Mouse (Mus musculus): ENCODE results near the gene 4930568D16Rik. TPM values are rescaled to one million over a fixed set of nuclear protein-coding genes. Genes with fewer than 3 reads are reported as not detected.

4930568D16Rik gene
- polyA plus RNA-seq, 1 experiment: not detected

DNA sequence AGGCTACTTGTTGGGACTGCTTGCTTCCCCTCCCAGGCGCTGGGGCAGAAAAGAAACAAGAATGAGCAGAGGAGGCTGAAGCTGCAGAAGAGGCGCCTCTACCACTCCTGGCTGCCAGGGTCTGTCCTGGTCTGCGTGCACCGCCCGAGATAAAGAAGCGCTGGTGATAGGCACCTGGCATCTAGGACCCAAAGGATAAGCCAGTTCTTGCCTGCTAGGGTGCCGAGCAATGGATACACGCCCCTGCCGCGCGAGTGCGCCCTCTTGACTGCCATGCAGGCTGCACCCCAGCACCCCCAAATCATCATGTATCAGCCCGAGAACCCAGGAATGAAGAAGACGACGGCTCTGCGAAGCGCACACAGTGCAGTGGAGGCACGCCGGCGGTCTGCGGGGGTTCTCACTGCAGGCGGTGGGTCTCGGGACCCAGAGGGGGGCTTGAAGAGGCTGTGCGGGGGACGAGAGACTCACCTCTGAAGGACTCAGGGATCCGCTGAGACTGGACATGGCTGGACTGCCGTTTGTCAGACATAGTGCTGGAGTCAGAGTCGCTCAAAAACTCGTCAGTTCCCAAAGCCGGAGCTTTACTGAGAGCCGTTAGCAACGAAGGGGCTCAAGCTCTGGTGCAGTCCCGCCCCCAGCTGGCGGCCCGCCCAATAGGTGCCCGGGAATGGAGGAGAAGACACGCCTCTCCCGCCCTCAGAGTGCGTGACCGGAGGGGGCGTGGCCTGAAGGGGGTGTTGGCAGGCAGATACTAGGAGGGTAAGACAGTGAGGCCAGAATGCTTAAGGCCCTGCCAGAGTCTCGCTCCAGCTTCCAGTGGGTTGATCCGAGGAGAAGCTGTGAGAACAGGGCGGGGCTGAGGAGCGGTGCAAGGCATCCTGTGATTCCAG is 30.9 kb downstream of the 4930568D16Rik start, which contains the start of gene Stom:
TSS of gene Stom (minus strand) at position 589 of the 893 bp plus-strand sequence.
- under 1% methylated on average over 45 of the region's 45 CpGs for WGBS
- 0 out of 2 replicates have a peak within 1 kb of the TSS, but pooled peaks have one; percentile 23 for H3K27ac ChIP-seq (ENCODE audit: insufficient read depth, low read depth, low read length)

DNA sequence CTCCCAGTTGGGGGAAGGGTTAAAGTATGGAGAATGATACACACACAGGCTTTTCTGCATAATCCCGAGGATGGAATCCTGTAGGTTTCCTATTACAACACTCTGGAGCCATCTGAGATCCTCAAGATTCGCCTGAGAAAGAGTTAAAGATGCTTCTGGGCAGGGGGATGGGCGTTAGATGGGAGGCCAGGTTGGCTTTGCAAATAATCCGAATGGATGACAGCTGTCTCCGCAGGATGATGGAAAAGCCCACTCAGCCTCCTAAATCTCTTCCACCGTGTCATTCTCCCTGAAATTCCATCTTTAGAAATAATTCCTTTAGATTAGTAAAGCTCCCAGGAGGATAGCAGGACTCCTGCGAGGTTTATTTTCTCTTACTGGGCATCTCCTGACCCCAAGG is 31.9 kb downstream of the 4930568D16Rik start:
- TF ChIP-seq CTCF (IDR thresholded peaks at IDR 0.05; ENCODE audit: insufficient read depth, low read depth, low read length) (no peak), POLR2A (IDR thresholded peaks at IDR 0.05; ENCODE audit: insufficient read depth, low read depth, low read length) (no peak)
- no peak overlapping the region for H3K27ac ChIP-seq (ENCODE audit: insufficient read depth, low read depth, low read length)
- peaks cover 10% of the 10 kb centered on the region for H3K4me1 ChIP-seq (ENCODE audit: control insufficient read depth, insufficient read depth, low read length)
- no peak overlapping the region for H3K4me3 ChIP-seq (ENCODE audit: insufficient read depth, low read depth, low read length)
- 47% methylated on average over 7 of the region's 7 CpGs for WGBS

More for the DNA sequence above, 30.9 kb downstream of the 4930568D16Rik start, which contains the start of gene Stom:
- TF ChIP-seq CTCF (IDR thresholded peaks at IDR 0.05; ENCODE audit: insufficient read depth, low read depth, low read length) (no peak), POLR2A (IDR thresholded peaks at IDR 0.05; ENCODE audit: insufficient read depth, low read depth, low read length) (peak; percentile 22; the same call in 1 of the 2 replicates)
- Histone ChIP-seq H3K4me3 (ENCODE audit: insufficient read depth, low read depth, low read length) (peak within 1 kb of the TSS; percentile 51), H3K4me1 (ENCODE audit: control insufficient read depth, insufficient read depth, low read length) (peaks cover 10% of the 10 kb centered on the region)

DNA sequence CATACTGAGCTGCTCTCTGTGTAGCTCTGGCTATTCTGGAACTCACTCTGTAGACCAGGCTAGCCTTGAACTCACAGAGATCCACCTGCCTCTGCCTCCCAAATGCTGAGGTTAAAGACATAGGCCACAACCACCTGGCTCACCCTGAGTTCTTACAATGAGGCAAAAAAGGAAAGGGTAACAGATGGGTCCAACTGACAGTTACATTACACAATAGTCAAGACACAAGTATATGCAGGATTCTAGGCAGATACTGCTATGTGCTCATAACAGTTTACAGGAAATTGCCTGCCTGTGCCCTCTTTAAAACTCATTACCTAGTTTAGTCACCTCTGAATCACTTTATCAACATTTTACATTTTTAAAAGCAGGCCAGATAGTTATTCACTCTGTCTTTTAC is 33.9 kb downstream of the 4930568D16Rik start:
- peaks cover 10% of the 10 kb centered on the region for H3K4me1 ChIP-seq (ENCODE audit: control insufficient read depth, insufficient read depth, low read length)
- H3K27ac ChIP-seq (ENCODE audit: insufficient read depth, low read depth, low read length): no peak overlapping the region
- TF ChIP-seq POLR2A (IDR thresholded peaks at IDR 0.05; ENCODE audit: insufficient read depth, low read depth, low read length) (no peak), CTCF (IDR thresholded peaks at IDR 0.05; ENCODE audit: insufficient read depth, low read depth, low read length) (no peak)

DNA sequence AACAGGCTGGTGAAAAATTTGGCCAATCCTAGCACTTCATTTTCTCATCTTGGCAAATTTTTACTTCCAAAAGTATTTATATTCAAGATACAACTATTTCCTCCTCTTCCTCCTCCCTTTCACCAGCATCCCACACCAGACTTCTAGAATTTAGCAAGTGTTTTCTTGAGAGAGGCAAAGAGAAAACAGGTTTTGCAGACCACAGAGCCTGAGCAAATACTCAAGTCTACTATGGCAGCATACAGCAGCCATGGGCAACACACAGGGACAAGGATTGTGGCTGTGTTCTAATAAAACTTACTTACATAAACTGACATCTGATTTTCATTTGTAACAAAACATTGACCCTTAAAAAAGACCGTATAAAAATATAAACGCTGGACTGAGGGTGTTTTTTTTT is 36.3 kb downstream of the 4930568D16Rik start:
- TF ChIP-seq CTCF (IDR thresholded peaks at IDR 0.05; ENCODE audit: insufficient read depth, low read depth, low read length) (no peak), POLR2A (IDR thresholded peaks at IDR 0.05; ENCODE audit: insufficient read depth, low read depth, low read length) (no peak)
- Histone ChIP-seq H3K4me3 (ENCODE audit: insufficient read depth, low read depth, low read length) (no peak overlapping the region), H3K4me1 (ENCODE audit: control insufficient read depth, insufficient read depth, low read length) (0 out of 2 replicates have a peak, but pooled peaks cover under 1% of the 10 kb centered on the region), H3K27ac (ENCODE audit: insufficient read depth, low read depth, low read length) (no peak overlapping the region)
- 74% methylated on average over 2 of the region's 2 CpGs for WGBS

More for the DNA sequence above, 33.9 kb downstream of the 4930568D16Rik start:
- H3K4me3 ChIP-seq (ENCODE audit: insufficient read depth, low read depth, low read length): no peak overlapping the region

DNA sequence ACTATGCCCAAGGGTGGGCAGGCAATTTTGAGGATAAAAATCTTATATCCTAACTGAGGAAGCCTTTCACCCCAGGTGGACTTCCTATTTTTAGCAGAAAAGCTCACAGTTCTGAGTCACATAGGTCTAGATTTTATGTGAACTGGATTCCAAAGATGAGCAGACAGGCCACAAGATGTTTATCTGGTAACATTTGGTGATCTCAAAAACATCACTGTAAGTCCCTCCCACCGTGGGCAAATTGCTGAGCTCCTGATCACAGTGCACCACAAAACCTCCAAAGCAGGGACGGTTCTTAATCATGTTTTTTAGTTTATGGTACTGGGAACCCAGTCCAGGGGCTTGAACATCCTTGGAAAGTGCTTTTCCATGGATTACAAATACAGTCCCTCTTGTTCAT is 38.5 kb downstream of the 4930568D16Rik start:
- 89% methylated on average over 2 of the region's 2 CpGs for WGBS
- Histone ChIP-seq H3K27ac (ENCODE audit: insufficient read depth, low read depth, low read length) (no peak overlapping the region), H3K4me3 (ENCODE audit: insufficient read depth, low read depth, low read length) (no peak overlapping the region), H3K4me1 (ENCODE audit: control insufficient read depth, insufficient read depth, low read length) (no peaks in the 10 kb centered on the region)
- no peak for TF ChIP-seq POLR2A (IDR thresholded peaks at IDR 0.05; ENCODE audit: insufficient read depth, low read depth, low read length)
- no peak for TF ChIP-seq CTCF (IDR thresholded peaks at IDR 0.05; ENCODE audit: insufficient read depth, low read depth, low read length)

DNA sequence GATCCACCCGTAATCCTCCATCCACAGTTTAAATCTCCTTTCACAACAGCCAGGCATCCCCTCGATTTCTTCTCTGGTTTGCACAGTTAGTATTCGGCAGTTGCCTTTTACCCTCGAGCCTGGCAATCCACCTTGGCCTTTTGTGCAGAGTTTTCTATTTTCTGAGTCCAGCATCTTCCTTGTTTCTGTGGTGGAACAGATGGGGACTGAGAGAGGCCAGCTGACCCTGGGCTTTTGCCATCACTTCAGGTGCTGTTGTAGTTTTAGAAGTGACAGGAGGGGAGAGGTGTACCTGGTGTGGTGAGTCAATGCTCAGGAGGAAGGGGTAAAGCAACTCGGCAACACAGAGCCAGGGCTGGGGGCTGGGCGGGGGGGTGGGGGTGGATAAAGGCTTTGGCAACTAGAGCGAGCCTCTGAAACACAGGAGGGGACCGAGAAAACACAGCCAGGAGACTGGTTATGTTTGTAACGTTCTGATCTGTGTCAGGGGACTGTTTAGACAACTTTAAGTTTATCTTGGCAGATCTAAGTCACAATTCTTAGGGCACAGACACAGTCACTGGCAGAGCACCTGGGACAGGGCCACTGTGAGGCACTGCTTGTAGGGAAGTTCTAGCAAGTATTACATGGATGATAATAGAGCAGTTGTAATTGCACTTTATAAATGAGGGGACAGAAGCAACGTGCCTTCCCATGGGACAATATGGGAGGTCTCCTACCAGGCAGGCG is 39.3 kb downstream of the 4930568D16Rik start:
- no peak overlapping the region for H3K4me3 ChIP-seq (ENCODE audit: insufficient read depth, low read depth, low read length)
- 0 out of 2 replicates have a peak, but pooled peaks cover 2% of the 10 kb centered on the region for H3K4me1 ChIP-seq (ENCODE audit: control insufficient read depth, insufficient read depth, low read length)
- no peak for TF ChIP-seq CTCF (IDR thresholded peaks at IDR 0.05; ENCODE audit: insufficient read depth, low read depth, low read length)
- TF ChIP-seq POLR2A (IDR thresholded peaks at IDR 0.05; ENCODE audit: insufficient read depth, low read depth, low read length): no peak
- WGBS: 51% methylated on average over 11 of the region's 11 CpGs
- H3K27ac ChIP-seq (ENCODE audit: insufficient read depth, low read depth, low read length): no peak overlapping the region

DNA sequence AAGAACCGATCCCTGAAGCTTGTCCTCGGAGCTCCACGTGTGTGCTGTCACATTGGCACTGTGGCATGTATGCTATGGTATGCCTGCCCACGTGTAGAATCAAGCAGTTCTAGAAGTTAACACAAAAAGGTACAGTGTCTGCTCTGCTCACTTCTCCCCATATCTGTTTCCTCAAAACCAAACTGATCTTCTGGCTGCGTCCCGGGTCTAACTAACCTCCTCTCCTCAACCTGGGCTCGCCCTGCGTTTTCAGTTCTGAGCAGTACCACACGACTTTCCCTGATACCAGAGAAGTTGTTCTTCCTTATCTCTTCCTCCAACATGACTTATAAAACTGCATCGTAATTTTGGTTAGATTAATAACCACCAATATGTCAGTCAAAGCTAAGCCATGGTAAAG is 39.9 kb downstream of the 4930568D16Rik start:
- H3K4me1 ChIP-seq (ENCODE audit: control insufficient read depth, insufficient read depth, low read length): peaks cover 6% of the 10 kb centered on the region
- WGBS: 83% methylated on average over 10 of the region's 10 CpGs
- no peak for TF ChIP-seq POLR2A (IDR thresholded peaks at IDR 0.05; ENCODE audit: insufficient read depth, low read depth, low read length)
- TF ChIP-seq CTCF (IDR thresholded peaks at IDR 0.05; ENCODE audit: insufficient read depth, low read depth, low read length): no peak
- no peak overlapping the region for H3K27ac ChIP-seq (ENCODE audit: insufficient read depth, low read depth, low read length)
- H3K4me3 ChIP-seq (ENCODE audit: insufficient read depth, low read depth, low read length): no peak overlapping the region

DNA sequence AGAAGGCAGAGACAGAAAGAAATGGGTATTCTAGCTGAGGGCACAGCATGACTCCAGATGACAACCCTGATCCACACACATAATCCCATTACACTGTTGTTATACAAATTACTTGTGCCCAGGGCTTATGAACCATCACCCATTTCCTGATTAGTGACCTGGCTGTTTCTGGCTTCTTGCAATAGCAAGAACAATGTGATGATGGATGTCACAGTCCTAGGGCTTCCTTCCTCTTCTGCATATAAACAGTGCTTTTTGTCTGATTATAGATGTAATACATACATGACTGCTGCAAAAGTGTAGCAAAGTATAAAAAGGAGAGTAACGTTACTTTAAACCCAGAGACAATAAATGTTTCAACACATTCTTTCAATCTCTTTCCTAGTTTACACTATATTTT is 40.6 kb downstream of the 4930568D16Rik start:
- Histone ChIP-seq H3K4me3 (ENCODE audit: insufficient read depth, low read depth, low read length) (no peak overlapping the region), H3K4me1 (ENCODE audit: control insufficient read depth, insufficient read depth, low read length) (peaks cover 12% of the 10 kb centered on the region), H3K27ac (ENCODE audit: insufficient read depth, low read depth, low read length) (no peak overlapping the region)
- TF ChIP-seq CTCF (IDR thresholded peaks at IDR 0.05; ENCODE audit: insufficient read depth, low read depth, low read length): no peak
- no peak for TF ChIP-seq POLR2A (IDR thresholded peaks at IDR 0.05; ENCODE audit: insufficient read depth, low read depth, low read length)
- 80% methylated on average over 1 of the region's 1 CpGs for WGBS

DNA sequence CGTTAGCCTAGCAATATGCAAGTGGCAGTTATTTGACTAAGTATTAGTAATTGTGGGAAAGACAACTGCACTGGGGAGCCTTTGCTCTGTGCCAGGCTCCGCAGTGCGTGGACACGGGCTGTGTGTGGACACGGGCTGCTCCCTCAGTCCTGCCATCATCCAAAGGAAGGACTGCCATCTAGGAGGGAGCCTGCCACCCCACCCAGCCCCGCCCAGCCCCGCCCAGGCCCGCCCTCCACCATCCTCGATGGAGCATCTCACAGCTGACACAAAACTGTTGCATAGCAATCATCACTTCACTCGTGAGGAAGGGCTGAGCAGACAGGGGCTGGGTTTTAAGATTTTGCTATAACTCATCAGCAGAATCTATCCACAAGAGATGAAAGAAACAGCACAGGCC is 41.6 kb downstream of the 4930568D16Rik start:
- Histone ChIP-seq H3K4me1 (ENCODE audit: control insufficient read depth, insufficient read depth, low read length) (peaks cover 12% of the 10 kb centered on the region), H3K27ac (ENCODE audit: insufficient read depth, low read depth, low read length) (no peak overlapping the region), H3K4me3 (ENCODE audit: insufficient read depth, low read depth, low read length) (no peak overlapping the region)
- WGBS: 74% methylated on average over 10 of the region's 10 CpGs
- no peak for TF ChIP-seq POLR2A (IDR thresholded peaks at IDR 0.05; ENCODE audit: insufficient read depth, low read depth, low read length)
- TF ChIP-seq CTCF (IDR thresholded peaks at IDR 0.05; ENCODE audit: insufficient read depth, low read depth, low read length): no peak
